Mouse (Mus musculus): ENCODE measurements at regions not wholly inside any gene's neighbourhood (a gene's known extent, or its start where the extent isn't known, plus 50 kb on each side); places are given as distances from the start of the nearest gene placed in this dataset.
A peak's percentile ranks its signal among the peaks of the same experiment; 100 is the strongest.

- no peak for DNase-seq (ENCODE audit: low spot score)
- no peak for ATAC-seq (ENCODE audit: low FRiP score)
Measured at GRCm38 (mm10) chr16:5501961-5502360, 246.2 kb upstream of the Eef2kmt start.

GRCm38 (mm10) chr16:5496051-5496685, 240.4 kb upstream of the Eef2kmt start:
- Histone ChIP-seq H3K36me3 (ENCODE audit: insufficient read depth, low read length) (no peaks in the 10 kb centered on the region), H3K27ac (ENCODE audit: low read depth, low read length) (no peak overlapping the region), H3K9ac (replicated peaks; ENCODE audit: low read length, poor library complexity, severe bottlenecking) (no peak overlapping the region), H3K9me3 (ENCODE audit: low read length) (no peaks in the 10 kb centered on the region), H3K4me1 (ENCODE audit: insufficient read depth, low read length) (no peaks in the 10 kb centered on the region), H3K4me3 (ENCODE audit: low read depth, low read length) (no peak overlapping the region), H3K4me2 (ENCODE audit: low read depth, low read length, poor library complexity, severe bottlenecking) (no peak overlapping the region), H3K27me3 (ENCODE audit: insufficient read depth, low read length) (no peaks in the 10 kb centered on the region)
- no peak for TF ChIP-seq CTCF (IDR thresholded peaks at IDR 0.05)
- no peak for ATAC-seq (ENCODE audit: low FRiP score)
- no peak for DNase-seq (ENCODE audit: low spot score)
- WGBS = 45% methylated on average over 2 of the region's 2 CpGs

More at GRCm38 (mm10) chr16:5501961-5502360, 246.2 kb upstream of the Eef2kmt start:
- no peak overlapping the region for H3K4me2 ChIP-seq (ENCODE audit: low read depth, low read length, poor library complexity, severe bottlenecking)
- no peaks in the 10 kb centered on the region for H3K4me1 ChIP-seq (ENCODE audit: insufficient read depth, low read length)
- no peak overlapping the region for H3K27ac ChIP-seq (ENCODE audit: low read depth, low read length)
- H3K36me3 ChIP-seq (ENCODE audit: insufficient read depth, low read length) = no peaks in the 10 kb centered on the region
- no peak overlapping the region for H3K9ac ChIP-seq (replicated peaks; ENCODE audit: low read length, poor library complexity, severe bottlenecking)
- H3K9me3 ChIP-seq (ENCODE audit: low read length) = no peaks in the 10 kb centered on the region
- no peak overlapping the region for H3K4me3 ChIP-seq (ENCODE audit: low read depth, low read length)
- H3K27me3 ChIP-seq (ENCODE audit: insufficient read depth, low read length) = no peaks in the 10 kb centered on the region
- whole genome bisulfite sequencing = 70% methylated on average over 7 of the region's 7 CpGs
- no peak for TF ChIP-seq CTCF (IDR thresholded peaks at IDR 0.05)

GRCm38 (mm10) chr16:5493352-5493751, 237.6 kb upstream of the Eef2kmt start:
- peak; percentile 57 for TF ChIP-seq CTCF (IDR thresholded peaks at IDR 0.05)
- H3K27me3 ChIP-seq (ENCODE audit: insufficient read depth, low read length) = no peaks in the 10 kb centered on the region
- ATAC-seq (ENCODE audit: low FRiP score) (no peak), DNase-seq (ENCODE audit: low spot score) (no peak)
- H3K36me3 ChIP-seq (ENCODE audit: insufficient read depth, low read length) = no peaks in the 10 kb centered on the region
- no peaks in the 10 kb centered on the region for H3K4me1 ChIP-seq (ENCODE audit: insufficient read depth, low read length)
- no peak overlapping the region for H3K4me3 ChIP-seq (ENCODE audit: low read depth, low read length)
- no peaks in the 10 kb centered on the region for H3K9me3 ChIP-seq (ENCODE audit: low read length)
- no peak overlapping the region for H3K27ac ChIP-seq (ENCODE audit: low read depth, low read length)
- no peak overlapping the region for H3K9ac ChIP-seq (replicated peaks; ENCODE audit: low read length, poor library complexity, severe bottlenecking)
- WGBS = 34% methylated on average over 6 of the region's 6 CpGs
- no peak overlapping the region for H3K4me2 ChIP-seq (ENCODE audit: low read depth, low read length, poor library complexity, severe bottlenecking)

- H3K4me2 ChIP-seq (ENCODE audit: low read depth, low read length, poor library complexity, severe bottlenecking) = no peak overlapping the region
- no peaks in the 10 kb centered on the region for H3K4me1 ChIP-seq (ENCODE audit: insufficient read depth, low read length)
- H3K36me3 ChIP-seq (ENCODE audit: insufficient read depth, low read length) = no peaks in the 10 kb centered on the region
- WGBS = 84% methylated on average over 3 of the region's 3 CpGs
- ATAC-seq (ENCODE audit: low FRiP score) (no peak), DNase-seq (ENCODE audit: low spot score) (no peak)
- no peak overlapping the region for H3K9ac ChIP-seq (replicated peaks; ENCODE audit: low read length, poor library complexity, severe bottlenecking)
- 0 out of 2 replicates have a peak, but pooled peaks cover 2% of the 10 kb centered on the region for H3K27me3 ChIP-seq (ENCODE audit: insufficient read depth, low read length)
- H3K27ac ChIP-seq (ENCODE audit: low read depth, low read length) = no peak overlapping the region
- H3K9me3 ChIP-seq (ENCODE audit: low read length) = no peaks in the 10 kb centered on the region
- TF ChIP-seq CTCF (IDR thresholded peaks at IDR 0.05) = no peak
- no peak overlapping the region for H3K4me3 ChIP-seq (ENCODE audit: low read depth, low read length)
Measured at GRCm38 (mm10) chr16:5487259-5487658, 231.5 kb upstream of the Eef2kmt start.

GRCm38 (mm10) chr16:5483337-5483736, 227.6 kb upstream of the Eef2kmt start:
- no peaks in the 10 kb centered on the region for H3K36me3 ChIP-seq (ENCODE audit: insufficient read depth, low read length)
- H3K4me2 ChIP-seq (ENCODE audit: low read depth, low read length, poor library complexity, severe bottlenecking) = no peak overlapping the region
- TF ChIP-seq CTCF (IDR thresholded peaks at IDR 0.05) = no peak
- 38% methylated on average over 6 of the region's 6 CpGs for WGBS
- no peak overlapping the region for H3K27ac ChIP-seq (ENCODE audit: low read depth, low read length)
- no peak for DNase-seq (ENCODE audit: low spot score)
- no peak for ATAC-seq (ENCODE audit: low FRiP score)
- no peaks in the 10 kb centered on the region for H3K9me3 ChIP-seq (ENCODE audit: low read length)
- H3K4me3 ChIP-seq (ENCODE audit: low read depth, low read length) = no peak overlapping the region
- no peaks in the 10 kb centered on the region for H3K4me1 ChIP-seq (ENCODE audit: insufficient read depth, low read length)
- H3K27me3 ChIP-seq (ENCODE audit: insufficient read depth, low read length) = 0 out of 2 replicates have a peak, but pooled peaks cover 2% of the 10 kb centered on the region
- H3K9ac ChIP-seq (replicated peaks; ENCODE audit: low read length, poor library complexity, severe bottlenecking) = no peak overlapping the region

GRCm38 (mm10) chr16:5480148-5480547, 224.4 kb upstream of the Eef2kmt start:
- TF ChIP-seq CTCF (IDR thresholded peaks at IDR 0.05) = no peak

More at GRCm38 (mm10) chr16:5480148-5480547, 224.4 kb upstream of the Eef2kmt start:
- no peaks in the 10 kb centered on the region for H3K4me1 ChIP-seq (ENCODE audit: insufficient read depth, low read length)
- no peak overlapping the region for H3K4me3 ChIP-seq (ENCODE audit: low read depth, low read length)
- no peak overlapping the region for H3K27ac ChIP-seq (ENCODE audit: low read depth, low read length)
- H3K9ac ChIP-seq (replicated peaks; ENCODE audit: low read length, poor library complexity, severe bottlenecking) = no peak overlapping the region
- no peaks in the 10 kb centered on the region for H3K9me3 ChIP-seq (ENCODE audit: low read length)
- 92% methylated on average over 1 of the region's 1 CpGs for WGBS
- H3K4me2 ChIP-seq (ENCODE audit: low read depth, low read length, poor library complexity, severe bottlenecking) = no peak overlapping the region
- no peaks in the 10 kb centered on the region for H3K36me3 ChIP-seq (ENCODE audit: insufficient read depth, low read length)
- peak; percentile 19 for DNase-seq (ENCODE audit: low spot score)
- 0 out of 2 replicates have a peak, but pooled peaks cover 2% of the 10 kb centered on the region for H3K27me3 ChIP-seq (ENCODE audit: insufficient read depth, low read length)
- ATAC-seq (ENCODE audit: low FRiP score) = no peak
